Mouse (Mus musculus) spleen, adult 2 months (tissue): Measurements from ENCODE around the gene Grm4.

Experiments
- CTCF ChIP-seq: fragments of 200-500 bp; IDR thresholded peaks from 2 replicates; pipeline ENCODE4 v1.5.1; 2011; ENCODE audit warnings: mild to moderate bottlenecking, inconsistent platforms; ENCODE audit not compliant: insufficient read depth, insufficient read length, insufficient replicate concordance; ENCODE audit errors: extremely low read depth
- POLR2A ChIP-seq: fragments of 200-500 bp; IDR thresholded peaks from 2 replicates; pipeline ENCODE4 v1.6.1; 2011; ENCODE audit warnings: low read depth, low read length, inconsistent platforms

GRCm38 (mm10) chr17:27552215-27553201, 31.3 kb upstream of the Grm4 start:
- TF ChIP-seq CTCF (no peak), POLR2A (no peak)
